Mouse (Mus musculus) retina, adult 2 months (tissue): ENCODE data around the gene Wbp2.

ENCODE experiments used
- DNase-seq: peaks from one replicate; pipeline ENCODE4 v3.0.0-alpha.2; 2012; ENCODE audit warnings: low read depth, low spot score

Gene Wbp2

GRCm38 (mm10) chr11:116062521-116062920 lies 24.3 kb downstream of the Wbp2 start:
- DNase-seq, result no peak

- DNase-seq, result no peak
Observed at GRCm38 (mm10) chr11:116061641-116062415, 25.0 kb downstream of the Wbp2 start.

- DNase-seq, result no peak
Observed at GRCm38 (mm10) chr11:116060596-116060995, 26.2 kb downstream of the Wbp2 start.

GRCm38 (mm10) chr11:116059691-116060025 lies 27.1 kb downstream of the Wbp2 start:
- DNase-seq, result no peak

- no peak for DNase-seq
Observed at GRCm38 (mm10) chr11:116058868-116059690, 27.7 kb downstream of the Wbp2 start.

- no peak for DNase-seq
Observed at GRCm38 (mm10) chr11:116058022-116058614, 28.7 kb downstream of the Wbp2 start.

- DNase-seq, result no peak
Observed at GRCm38 (mm10) chr11:116057237-116057881, 29.4 kb downstream of the Wbp2 start.

GRCm38 (mm10) chr11:116055873-116056272 lies 30.9 kb downstream of the Wbp2 start:
- DNase-seq, result no peak

GRCm38 (mm10) chr11:116053510-116054229 lies 33.1 kb downstream of the Wbp2 start:
- DNase-seq, result no peak

- no peak for DNase-seq
Observed at GRCm38 (mm10) chr11:116050196-116050595, 36.6 kb downstream of the Wbp2 start.

GRCm38 (mm10) chr11:116049610-116050009 lies 37.2 kb downstream of the Wbp2 start:
- DNase-seq, result no peak

GRCm38 (mm10) chr11:116045173-116045572 lies 41.6 kb downstream of the Wbp2 start:
- DNase-seq, result no peak

- no peak for DNase-seq
Observed at GRCm38 (mm10) chr11:116043286-116043685, 43.5 kb downstream of the Wbp2 start.

- no peak for DNase-seq
Observed at GRCm38 (mm10) chr11:116042372-116043138, 44.2 kb downstream of the Wbp2 start.

- DNase-seq, result no peak
Observed at GRCm38 (mm10) chr11:116041833-116042232, 45.0 kb downstream of the Wbp2 start.

GRCm38 (mm10) chr11:116040593-116040992 lies 46.2 kb downstream of the Wbp2 start:
- DNase-seq, result no peak

GRCm38 (mm10) chr11:116037826-116038225 lies 49.0 kb downstream of the Wbp2 start:
- DNase-seq, result no peak

- DNase-seq, result no peak
Observed at GRCm38 (mm10) chr11:116036671-116037070, 50.1 kb downstream of the Wbp2 start.

GRCm38 (mm10) chr11:116034584-116034983 lies 52.2 kb downstream of the Wbp2 start:
- DNase-seq, result no peak
